Mouse (Mus musculus): ENCODE results near the gene Ppp1r2. TPM values are rescaled to one million over a fixed set of nuclear protein-coding genes. Genes with fewer than 3 reads are reported as not detected.
A peak's percentile ranks its signal among the peaks of the same experiment; 100 is the strongest.

Gene Ppp1r2
- polyA plus RNA-seq, 1 experiment from 2014 or later, result 33.1 TPM

- Histone ChIP-seq H3K27ac (replicated peaks) (no peak overlapping the region), H3K27me3 (0 out of 2 replicates have a peak, but pooled peaks cover 3% of the 10 kb centered on the region)
- 7% methylated on average over 20 of the region's 20 CpGs for WGBS (ENCODE audit: insufficient replicate concordance)
These were observed 41.3 kb downstream of the Ppp1r2 start for GRCm38 (mm10) chr16:31233541-31234339.

GRCm38 (mm10) chr16:31233167-31233498 lies 41.9 kb downstream of the Ppp1r2 start:
- Histone ChIP-seq H3K27ac (replicated peaks) (no peak overlapping the region), H3K36me3 (replicated peaks) (no peaks in the 10 kb centered on the region), H3K4me3 (replicated peaks) (no peak overlapping the region; the same call in 1 of the 2 replicates), H3K4me2 (peak overlapping the region; percentile 57), H3K4me1 (replicated peaks) (peaks cover 8% of the 10 kb centered on the region), H3K9me3 (replicated peaks) (no peaks in the 10 kb centered on the region), H3K9ac (no peak overlapping the region), H3K27me3 (0 out of 2 replicates have a peak, but pooled peaks cover 3% of the 10 kb centered on the region)
- WGBS (ENCODE audit: insufficient replicate concordance), result 9% methylated on average over 4 of the region's 4 CpGs
- no peak for ATAC-seq (ENCODE audit: insufficient read depth)

More at GRCm38 (mm10) chr16:31233541-31234339, 41.3 kb downstream of the Ppp1r2 start:
- no peak overlapping the region for H3K9ac ChIP-seq
- peak overlapping the region; percentile 25 for H3K4me3 ChIP-seq (replicated peaks)
- ATAC-seq (ENCODE audit: insufficient read depth), result no peak
- peak overlapping the region; percentile 57 for H3K4me2 ChIP-seq
- H3K36me3 ChIP-seq (replicated peaks), result no peaks in the 10 kb centered on the region
- peaks cover 8% of the 10 kb centered on the region for H3K4me1 ChIP-seq (replicated peaks)
- H3K9me3 ChIP-seq (replicated peaks), result no peaks in the 10 kb centered on the region

- H3K27ac ChIP-seq (replicated peaks), result no peak overlapping the region
- H3K4me1 ChIP-seq (replicated peaks), result peaks cover 8% of the 10 kb centered on the region
- 0 out of 2 replicates have a peak, but pooled peaks cover 3% of the 10 kb centered on the region for H3K27me3 ChIP-seq
- no peak overlapping the region for H3K4me2 ChIP-seq
- H3K36me3 ChIP-seq (replicated peaks), result no peaks in the 10 kb centered on the region
- H3K9ac ChIP-seq, result no peak overlapping the region
- no peak for ATAC-seq (ENCODE audit: insufficient read depth)
- H3K4me3 ChIP-seq (replicated peaks), result no peak overlapping the region
- WGBS (ENCODE audit: insufficient replicate concordance), result 63% methylated on average over 5 of the region's 5 CpGs
- no peaks in the 10 kb centered on the region for H3K9me3 ChIP-seq (replicated peaks)
These were observed 42.4 kb downstream of the Ppp1r2 start for GRCm38 (mm10) chr16:31232491-31233166.

- Histone ChIP-seq H3K4me1 (replicated peaks) (peaks cover 8% of the 10 kb centered on the region), H3K36me3 (replicated peaks) (no peaks in the 10 kb centered on the region), H3K4me2 (no peak overlapping the region), H3K9ac (no peak overlapping the region), H3K4me3 (replicated peaks) (no peak overlapping the region), H3K9me3 (replicated peaks) (no peaks in the 10 kb centered on the region), H3K27me3 (0 out of 2 replicates have a peak, but pooled peaks cover 3% of the 10 kb centered on the region), H3K27ac (replicated peaks) (no peak overlapping the region)
- 62% methylated on average over 5 of the region's 5 CpGs for WGBS (ENCODE audit: insufficient replicate concordance)
- ATAC-seq (ENCODE audit: insufficient read depth), result no peak
These were observed 43.5 kb downstream of the Ppp1r2 start for GRCm38 (mm10) chr16:31231591-31231990.

- Histone ChIP-seq H3K36me3 (replicated peaks) (no peaks in the 10 kb centered on the region), H3K27ac (replicated peaks) (no peak overlapping the region), H3K4me2 (no peak overlapping the region), H3K27me3 (no peaks in the 10 kb centered on the region), H3K4me3 (replicated peaks) (no peak overlapping the region), H3K9me3 (replicated peaks) (no peaks in the 10 kb centered on the region), H3K9ac (no peak overlapping the region), H3K4me1 (replicated peaks) (no peaks in the 10 kb centered on the region)
- no peak for ATAC-seq (ENCODE audit: insufficient read depth)
- 63% methylated on average over 1 of the region's 1 CpGs for WGBS (ENCODE audit: insufficient replicate concordance)
These were observed 47.3 kb downstream of the Ppp1r2 start for GRCm38 (mm10) chr16:31227746-31228145.

- H3K27ac ChIP-seq (replicated peaks), result no peak overlapping the region
- H3K4me3 ChIP-seq (replicated peaks), result no peak overlapping the region
- peaks cover 2% of the 10 kb centered on the region; the same call in 1 of the 2 replicates for H3K4me1 ChIP-seq (replicated peaks)
- 67% methylated on average over 4 of the region's 4 CpGs for WGBS (ENCODE audit: insufficient replicate concordance)
- ATAC-seq (ENCODE audit: insufficient read depth), result no peak
- H3K9me3 ChIP-seq (replicated peaks), result 0 out of 2 replicates have a peak, but pooled peaks cover 2% of the 10 kb centered on the region
- no peaks in the 10 kb centered on the region for H3K36me3 ChIP-seq (replicated peaks)
- H3K27me3 ChIP-seq, result no peaks in the 10 kb centered on the region
- no peak overlapping the region for H3K4me2 ChIP-seq
- H3K9ac ChIP-seq, result no peak overlapping the region
These were observed 59.8 kb downstream of the Ppp1r2 start for GRCm38 (mm10) chr16:31215271-31215670.

GRCm38 (mm10) chr16:31213463-31213862 lies 61.6 kb downstream of the Ppp1r2 start:
- 74% methylated on average over 6 of the region's 6 CpGs for WGBS (ENCODE audit: insufficient replicate concordance)
- no peak overlapping the region for H3K27ac ChIP-seq (replicated peaks)
- 0 out of 2 replicates have a peak, but pooled peaks cover 3% of the 10 kb centered on the region for H3K27me3 ChIP-seq
- H3K9me3 ChIP-seq (replicated peaks), result 0 out of 2 replicates have a peak, but pooled peaks cover 2% of the 10 kb centered on the region
- peaks cover 6% of the 10 kb centered on the region; the same call in 1 of the 2 replicates for H3K4me1 ChIP-seq (replicated peaks)
- no peak for ATAC-seq (ENCODE audit: insufficient read depth)
- H3K36me3 ChIP-seq (replicated peaks), result no peaks in the 10 kb centered on the region
- no peak overlapping the region for H3K4me2 ChIP-seq
- no peak overlapping the region for H3K9ac ChIP-seq
- H3K4me3 ChIP-seq (replicated peaks), result no peak overlapping the region

- no peak for ATAC-seq (ENCODE audit: insufficient read depth)
- Histone ChIP-seq H3K36me3 (replicated peaks) (no peaks in the 10 kb centered on the region), H3K4me1 (replicated peaks) (peaks cover 6% of the 10 kb centered on the region; the same call in 1 of the 2 replicates), H3K27me3 (0 out of 2 replicates have a peak, but pooled peaks cover 4% of the 10 kb centered on the region), H3K9ac (no peak overlapping the region), H3K4me3 (replicated peaks) (no peak overlapping the region), H3K9me3 (replicated peaks) (no peaks in the 10 kb centered on the region), H3K27ac (replicated peaks) (no peak overlapping the region), H3K4me2 (no peak overlapping the region)
- 65% methylated on average over 9 of the region's 9 CpGs for WGBS (ENCODE audit: insufficient replicate concordance)
These were observed 63.6 kb downstream of the Ppp1r2 start for GRCm38 (mm10) chr16:31211503-31211902.

- Histone ChIP-seq H3K4me2 (no peak overlapping the region), H3K27me3 (0 out of 2 replicates have a peak, but pooled peaks cover 4% of the 10 kb centered on the region), H3K4me3 (replicated peaks) (no peak overlapping the region), H3K36me3 (replicated peaks) (no peaks in the 10 kb centered on the region), H3K4me1 (replicated peaks) (peaks cover 6% of the 10 kb centered on the region; the same call in 1 of the 2 replicates), H3K9me3 (replicated peaks) (no peaks in the 10 kb centered on the region), H3K27ac (replicated peaks) (no peak overlapping the region), H3K9ac (no peak overlapping the region)
- no peak for ATAC-seq (ENCODE audit: insufficient read depth)
- WGBS (ENCODE audit: insufficient replicate concordance), result 29% methylated on average over 4 of the region's 4 CpGs
These were observed 64.6 kb downstream of the Ppp1r2 start for GRCm38 (mm10) chr16:31210453-31210852.

GRCm38 (mm10) chr16:31209911-31210310 lies 65.2 kb downstream of the Ppp1r2 start:
- 0 out of 2 replicates have a peak, but pooled peaks cover 4% of the 10 kb centered on the region for H3K27me3 ChIP-seq
- no peak overlapping the region for H3K9ac ChIP-seq
- ATAC-seq (ENCODE audit: insufficient read depth), result no peak
- H3K27ac ChIP-seq (replicated peaks), result no peak overlapping the region
- H3K4me1 ChIP-seq (replicated peaks), result peaks cover 6% of the 10 kb centered on the region; the same call in 1 of the 2 replicates
- no peaks in the 10 kb centered on the region for H3K9me3 ChIP-seq (replicated peaks)
- no peak overlapping the region for H3K4me3 ChIP-seq (replicated peaks)
- 0 out of 2 replicates have a peak overlapping the region, but pooled peaks have one; percentile 10 for H3K4me2 ChIP-seq
- whole genome bisulfite sequencing (ENCODE audit: insufficient replicate concordance), result 13% methylated on average over 5 of the region's 5 CpGs
- no peaks in the 10 kb centered on the region for H3K36me3 ChIP-seq (replicated peaks)

GRCm38 (mm10) chr16:31205726-31206125 lies 69.4 kb downstream of the Ppp1r2 start:
- no peak for ATAC-seq (ENCODE audit: insufficient read depth)
- H3K27ac ChIP-seq (replicated peaks), result no peak overlapping the region
- 0 out of 2 replicates have a peak, but pooled peaks cover 4% of the 10 kb centered on the region for H3K27me3 ChIP-seq
- no peak overlapping the region for H3K9ac ChIP-seq
- H3K9me3 ChIP-seq (replicated peaks), result no peaks in the 10 kb centered on the region
- H3K4me2 ChIP-seq, result no peak overlapping the region
- WGBS (ENCODE audit: insufficient replicate concordance), result 38% methylated on average over 7 of the region's 7 CpGs
- peaks cover 12% of the 10 kb centered on the region for H3K4me1 ChIP-seq (replicated peaks)
- H3K36me3 ChIP-seq (replicated peaks), result no peaks in the 10 kb centered on the region
- H3K4me3 ChIP-seq (replicated peaks), result no peak overlapping the region
